ENCODE assay signal across 23 mouse cellular contexts in the genomic region with DNA sequence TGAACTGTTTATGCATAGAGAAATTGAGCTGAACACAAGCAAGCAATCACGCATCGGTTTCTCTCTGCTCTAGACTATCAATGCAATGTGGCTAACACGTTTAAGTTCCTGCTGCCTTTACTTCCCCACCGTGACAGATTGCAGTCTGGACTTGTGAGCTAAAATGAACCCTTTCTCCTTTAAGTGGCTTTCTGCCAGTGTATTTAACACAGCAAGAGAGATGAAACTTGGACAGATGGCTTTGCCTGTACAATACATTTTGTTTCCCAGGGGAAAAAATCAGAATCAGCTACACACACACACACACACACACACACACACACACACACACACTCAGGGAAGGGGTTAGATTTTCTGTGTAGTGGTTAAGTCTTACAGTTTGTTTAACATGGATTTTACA.
DNase-seq lines count a peak whose midpoint lies in the region; ATAC-seq and TF ChIP-seq lines count a peak whose summit lies in the region.
"Had no signal": no experiment of that assay in that cellular context is flagged by ENCODE, and none has a peak within 500 bp of the region (broad histone marks: within the 10 kb centered on the region; RNA-seq: fewer than 3 reads in every experiment).

No protein-coding gene starts in this region.

- 69% methylated on average over 4 of the region's 4 CpGs for WGBS in forebrain, embryonic 14.5 days
- 69% methylated on average over 4 of the region's 4 CpGs for WGBS in forebrain, embryonic 15.5 days

- DNase-seq in forebrain, embryonic 14.5 days (ENCODE audit: low spot score) = peak; percentile 82
- peak; percentile 22 for DNase-seq in left cerebral cortex, postnatal 4 days
- no peak for DNase-seq in left cerebral cortex, adult 2 months (ENCODE audit: extremely low spot score in 1 of 2, low spot score in 2 of 2)
- peak; percentile 88 for DNase-seq in brain, embryonic 14.5 days (ENCODE audit: low read depth)
- DNase-seq in layer of hippocampus, adult 9-11 months = peak; percentile 25
- no peak for DNase-seq in natural killer cell, adult 2 months (ENCODE audit: low spot score in 2 of 2)
- DNase-seq: adrenal gland, postnatal 36 days; cerebellum, adult 11-12 months; gastrocnemius, adult 2 months; heart, postnatal 4 days; kidney, adult 8-10 months; kidney, postnatal 10 days; lung, embryonic 14.5 days; thymus, postnatal 25 days had no signal

- no peak overlapping the region for H3K4me3 ChIP-seq in forebrain, embryonic 14.5 days (ENCODE audit: low read depth, low read length)
- H3K4me3 ChIP-seq in forebrain, embryonic 15.5 days = no peak overlapping the region
- H3K4me3 ChIP-seq in left cerebral cortex, adult 2 months = no peak overlapping the region
- H3K4me3 ChIP-seq: embryonic facial prominence, embryonic 10.5 days; forebrain, embryonic 10.5 days; gastrocnemius, adult 2 months; heart, embryonic 15.5 days; hindbrain, embryonic 15.5 days; intestine, embryonic 15.5 days; midbrain, embryonic 13.5 days; neural tube, embryonic 15.5 days had no signal

- no peak overlapping the region for H3K4me2 ChIP-seq in forebrain, embryonic 14.5 days (ENCODE audit: low read length)
- no peak overlapping the region for H3K4me2 ChIP-seq in forebrain, embryonic 15.5 days (replicated peaks)
- H3K4me2 ChIP-seq: heart, embryonic 15.5 days; hindbrain, embryonic 15.5 days; intestine, embryonic 15.5 days; lung, embryonic 14.5 days; midbrain, embryonic 13.5 days; neural tube, embryonic 15.5 days had no signal

- intact Hi-C loops in left cerebral cortex, postnatal 4 days (cut with DNase I) = no loop called here
- intact Hi-C loops in left cerebral cortex, adult 2 months (cut with DNase I) = no loop called here

- TF ChIP-seq POLR2A in brain, embryonic 14.5 days (IDR thresholded peaks at IDR 0.05; ENCODE audit: borderline replicate concordance, extremely low read depth, insufficient read depth, insufficient read length, poor library complexity, severe bottlenecking) = no peak

- H3K4me1 ChIP-seq in forebrain, embryonic 14.5 days (ENCODE audit: control insufficient read depth, insufficient read depth, low read length) = no peaks in the 10 kb centered on the region
- H3K4me1 ChIP-seq in forebrain, embryonic 15.5 days = peaks cover 12% of the 10 kb centered on the region; the same call in 1 of the 2 replicates
- H3K4me1 ChIP-seq: hindbrain, embryonic 15.5 days; intestine, embryonic 15.5 days; midbrain, embryonic 13.5 days; neural tube, embryonic 15.5 days had no signal

- no peak overlapping the region for H3K27ac ChIP-seq in forebrain, embryonic 14.5 days (ENCODE audit: low read depth, low read length)
- H3K27ac ChIP-seq in forebrain, embryonic 15.5 days (replicated peaks) = no peak overlapping the region
- H3K27ac ChIP-seq in left cerebral cortex, adult 2 months = no peak overlapping the region
- H3K27ac ChIP-seq: embryonic facial prominence, embryonic 10.5 days; forebrain, embryonic 10.5 days; gastrocnemius, adult 2 months; heart, embryonic 15.5 days; hindbrain, embryonic 15.5 days; intestine, embryonic 15.5 days; liver, embryonic 14.5 days; midbrain, embryonic 13.5 days; neural tube, embryonic 15.5 days had no signal

- H3K9ac ChIP-seq in forebrain, embryonic 14.5 days (ENCODE audit: low read length) = no peak overlapping the region
- no peak overlapping the region for H3K9ac ChIP-seq in forebrain, embryonic 15.5 days (replicated peaks)
- H3K9ac ChIP-seq: heart, embryonic 15.5 days; hindbrain, embryonic 15.5 days; intestine, embryonic 15.5 days; liver, embryonic 14.5 days; lung, embryonic 14.5 days; midbrain, embryonic 13.5 days; neural tube, embryonic 15.5 days had no signal

- no peak for TF ChIP-seq CTCF in left cerebral cortex, adult 2 months (IDR thresholded peaks at IDR 0.05)
- TF ChIP-seq CTCF in brain, embryonic 14.5 days (IDR thresholded peaks at IDR 0.05; ENCODE audit: borderline replicate concordance, extremely low read depth, insufficient read depth, insufficient read length) = no peak

- ATAC-seq in forebrain, embryonic 14.5 days = no peak
- ATAC-seq in forebrain, embryonic 15.5 days (replicated peaks) = no peak
- ATAC-seq: intestine, embryonic 15.5 days; midbrain, embryonic 13.5 days had no signal

- no peaks in the 10 kb centered on the region for H3K9me3 ChIP-seq in forebrain, embryonic 14.5 days (replicated peaks; ENCODE audit: control insufficient read depth, low read length)
- H3K9me3 ChIP-seq in forebrain, embryonic 15.5 days = no peaks in the 10 kb centered on the region
- H3K9me3 ChIP-seq: embryonic facial prominence, embryonic 10.5 days; forebrain, embryonic 10.5 days; heart, embryonic 15.5 days; hindbrain, embryonic 15.5 days; intestine, embryonic 15.5 days; midbrain, embryonic 13.5 days; neural tube, embryonic 15.5 days had no signal

- no peaks in the 10 kb centered on the region for H3K36me3 ChIP-seq in forebrain, embryonic 14.5 days (ENCODE audit: control insufficient read depth, insufficient read depth, low read length)
- H3K36me3 ChIP-seq in forebrain, embryonic 15.5 days = no peaks in the 10 kb centered on the region
- H3K36me3 ChIP-seq: embryonic facial prominence, embryonic 10.5 days; forebrain, embryonic 10.5 days; heart, embryonic 15.5 days; hindbrain, embryonic 15.5 days; intestine, embryonic 15.5 days; midbrain, embryonic 13.5 days; neural tube, embryonic 15.5 days had no signal

- H3K27me3 ChIP-seq in forebrain, embryonic 14.5 days (replicated peaks; ENCODE audit: control insufficient read depth, insufficient read depth, low read length) = no peaks in the 10 kb centered on the region
- no peaks in the 10 kb centered on the region for H3K27me3 ChIP-seq in forebrain, embryonic 15.5 days
- H3K27me3 ChIP-seq: heart, embryonic 15.5 days; hindbrain, embryonic 15.5 days; intestine, embryonic 15.5 days; midbrain, embryonic 13.5 days; neural tube, embryonic 15.5 days had no signal

Comparison
In these comparisons a context has a peak if more than half of its experiments do, and no peak if none do; other contexts are left out.
1. DNase-seq: peak in forebrain, embryonic 14.5 days (single experiment), left cerebral cortex, postnatal 4 days (single experiment), brain, embryonic 14.5 days (single experiment) and layer of hippocampus, adult 9-11 months (single experiment); none in left cerebral cortex, adult 2 months (0 of 2) and natural killer cell, adult 2 months (0 of 2).